Mouse (Mus musculus) ES-E14 (cell line): ENCODE data around the gene Yod1.

ENCODE experiments used
- CHD2 ChIP-seq: IDR thresholded peaks from 2 replicates; pipeline ENCODE4 v1.6.1; 2014; ENCODE audit warnings: mild to moderate bottlenecking, low read depth, low read length, inconsistent platforms
- ZC3H11A ChIP-seq: IDR thresholded peaks from 2 replicates; pipeline ENCODE4 v1.6.1; 2012; ENCODE audit warnings: low read depth, mild to moderate bottlenecking, inconsistent platforms, low read length, borderline replicate concordance
- ZNF384 ChIP-seq: IDR thresholded peaks from 2 replicates; pipeline ENCODE4 v1.6.1; 2012; ENCODE audit warnings: low read depth, low read length, inconsistent platforms

DNA sequence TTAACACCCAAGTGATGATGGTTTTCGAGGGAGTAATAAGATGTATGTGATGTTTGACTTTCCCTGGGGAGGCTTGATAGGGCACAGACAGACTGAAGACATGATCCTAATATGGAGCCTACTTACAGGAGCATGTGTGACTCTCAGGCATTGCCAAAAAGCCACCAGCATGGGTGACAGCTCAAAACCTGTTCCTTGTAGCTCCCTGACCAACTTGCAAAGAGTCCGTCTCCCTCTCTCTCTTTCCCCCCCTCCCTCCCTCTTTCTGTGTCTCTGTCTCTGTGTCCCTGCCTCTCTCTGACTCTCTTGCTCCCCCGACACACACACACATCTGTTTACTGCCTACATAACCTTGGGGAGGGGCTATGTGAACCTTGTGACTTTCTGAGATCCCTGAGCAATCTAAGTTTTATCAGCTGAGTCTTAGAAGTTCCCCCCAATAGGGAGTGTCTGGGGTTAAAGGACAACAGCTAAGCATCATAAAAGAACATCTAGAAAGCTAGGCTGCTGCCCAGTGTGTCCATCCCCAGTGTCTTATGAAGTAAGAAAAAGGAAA is 21.5 kb downstream of the Yod1 start:
- TF ChIP-seq ZC3H11A: no peak
- no peak for TF ChIP-seq CHD2
- no peak for TF ChIP-seq ZNF384
